Mouse (Mus musculus) ES-E14 (cell line): ENCODE measurements around the gene Unc13b. TPM values are rescaled to one million over a fixed set of nuclear protein-coding genes. Genes with fewer than 3 reads are reported as not detected.
"Not testable (repeated sequence)": the region's sequence is repeated elsewhere in the genome, so short reads cannot be mapped to it uniquely, and the experiment has no call there.

Source experiments
- DNase-seq: peaks from one replicate; pipeline ENCODE4 v3.0.0-alpha.2; 2013; ENCODE audit warnings: low read depth, low spot score
- H3K27ac ChIP-seq: 2 replicates; pipeline ENCODE4 v1.5.1; 2012; ENCODE audit warnings: low read depth, mild to moderate bottlenecking, low read length, moderate library complexity, mixed read lengths; ENCODE audit not compliant: poor library complexity, insufficient read depth, severe bottlenecking
- H3K36me3 ChIP-seq: 2 replicates; pipeline ENCODE4 v1.6.1; 2012; ENCODE audit warnings: mild to moderate bottlenecking, low read length, moderate library complexity, mixed read lengths; ENCODE audit not compliant: control insufficient read depth, poor library complexity, insufficient read depth, severe bottlenecking
- H3K4me1 ChIP-seq, 2 experiments: fragments of 150-350 bp in 1 of 2; sonication (generic) in 1 of 2; 2 replicates each; pipeline ENCODE4 v1.6.1; 2012; ENCODE audit warnings: low read length in 2 of 2, mild to moderate bottlenecking in 1 of 2, mixed read lengths in 1 of 2; ENCODE audit not compliant: control insufficient read depth in 2 of 2, insufficient read depth in 2 of 2, poor library complexity in 1 of 2
- H3K4me3 ChIP-seq, 2 experiments: fragments of 150-350 bp in 1 of 2; sonication (generic) in 1 of 2; 2 replicates each; pipeline ENCODE4 v1.5.1; 2012; ENCODE audit warnings: low read length in 2 of 2, low read depth in 1 of 2, mild to moderate bottlenecking in 1 of 2, mixed read lengths in 1 of 2; ENCODE audit not compliant: insufficient read depth in 1 of 2, poor library complexity in 1 of 2, severe bottlenecking in 1 of 2
- H3K9ac ChIP-seq: 2 replicates; pipeline ENCODE4 v1.6.1; 2012; ENCODE audit warnings: low read depth, mild to moderate bottlenecking, low read length, mixed read lengths; ENCODE audit not compliant: poor library complexity, insufficient read depth, severe bottlenecking
- H3K9me3 ChIP-seq: fragments of 150-350 bp; sonication (generic); 2 replicates; pipeline ENCODE4 v1.6.1; 2012; ENCODE audit warnings: low read depth, mild to moderate bottlenecking, low read length; ENCODE audit not compliant: control insufficient read depth, insufficient read depth
- CHD2 ChIP-seq: IDR thresholded peaks from 2 replicates; pipeline ENCODE4 v1.6.1; 2014; ENCODE audit warnings: mild to moderate bottlenecking, low read depth, low read length, inconsistent platforms
- HCFC1 ChIP-seq: IDR thresholded peaks from 2 replicates; pipeline ENCODE4 v1.6.1; 2012; ENCODE audit warnings: low read length, inconsistent platforms, borderline replicate concordance; ENCODE audit not compliant: insufficient read depth
- MAFK ChIP-seq: IDR thresholded peaks from 2 replicates; pipeline ENCODE4 v1.6.1; 2014; ENCODE audit warnings: mild to moderate bottlenecking, low read depth, low read length, inconsistent platforms; ENCODE audit not compliant: insufficient read depth
- ZC3H11A ChIP-seq: IDR thresholded peaks from 2 replicates; pipeline ENCODE4 v1.6.1; 2012; ENCODE audit warnings: low read depth, mild to moderate bottlenecking, inconsistent platforms, low read length, borderline replicate concordance
- ZNF384 ChIP-seq: IDR thresholded peaks from 2 replicates; pipeline ENCODE4 v1.6.1; 2012; ENCODE audit warnings: low read depth, low read length, inconsistent platforms
- in situ Hi-C, 2 experiments: fragments of 600-800 bp; cut with MboI; formaldehyde crosslinking; loops; one replicate each; pipeline ENCODE4 v1.15.1; 2025; ENCODE audit warnings: low sequenced_read_pairs in 2 of 2, inconsistent platforms in 1 of 2; ENCODE audit not compliant: unreplicated experiment in 2 of 2
- total RNA-seq: library from RNA; depleted of rRNA; stranded (reverse); fragments of 300-350 nt; gene quantifications from 2 replicates; pipeline ENCODE4 v1.2.3, GENCODE M21; 2012

Unc13b gene
- total RNA-seq, 1 experiment: 13.3 TPM

DNA sequence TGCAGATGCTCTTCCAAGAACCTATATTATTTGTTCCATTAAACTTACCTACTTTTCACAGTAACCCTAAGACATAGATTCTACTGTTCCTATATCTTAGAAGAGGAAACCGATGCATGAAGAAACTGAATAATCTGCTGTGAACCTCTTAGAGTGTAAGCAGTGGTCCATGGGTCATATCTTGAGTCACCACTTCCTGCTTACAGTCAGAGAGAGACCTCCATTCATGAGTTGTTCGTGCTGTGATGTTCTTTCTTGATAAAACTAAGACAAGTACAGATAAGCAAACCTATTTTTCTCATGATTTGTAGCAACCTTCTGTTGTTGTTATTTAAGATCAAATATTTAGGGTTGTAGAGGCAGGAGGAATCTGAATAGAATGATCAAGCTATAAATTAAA lies 57.5 kb downstream of the Unc13b start:
- no peak for TF ChIP-seq ZNF384
- no peak for TF ChIP-seq ZC3H11A
- TF ChIP-seq HCFC1: no peak
- TF ChIP-seq CHD2: no peak
- TF ChIP-seq MAFK: no peak
- no peak overlapping the region for H3K9ac ChIP-seq
- no peak overlapping the region for H3K27ac ChIP-seq
- H3K4me3 ChIP-seq: no peak overlapping the region
- H3K4me1 ChIP-seq: no peaks in the 10 kb centered on the region
- H3K36me3 ChIP-seq: no peaks in the 10 kb centered on the region
- in situ Hi-C loops: no loop called here
- H3K9me3 ChIP-seq: no peaks in the 10 kb centered on the region
- DNase-seq: no peak

DNA sequence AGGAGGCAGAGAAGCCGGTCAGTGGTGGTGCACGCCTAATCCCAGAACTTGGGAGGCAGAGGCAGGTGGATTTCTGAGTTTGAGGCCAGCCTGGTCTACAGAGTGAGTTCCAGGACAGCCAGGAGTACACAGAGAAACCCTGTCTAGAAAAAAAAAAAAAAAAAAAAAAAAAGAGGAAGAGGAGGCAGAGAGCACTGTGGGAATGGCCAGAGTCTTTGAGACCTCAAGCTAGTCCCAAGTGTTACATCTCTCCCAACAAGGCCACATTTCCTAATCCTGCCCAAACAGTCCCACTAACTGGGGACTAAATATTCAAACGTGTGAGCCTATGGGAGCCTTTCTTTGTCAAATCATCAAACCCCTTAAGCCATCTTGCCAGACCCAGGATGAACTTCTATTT lies 71.0 kb downstream of the Unc13b start:
- Histone ChIP-seq H3K4me3 (no peak overlapping the region), H3K4me1 (no peaks in the 10 kb centered on the region), H3K9ac (no peak overlapping the region), H3K27ac (no peak overlapping the region), H3K9me3 (no peaks in the 10 kb centered on the region), H3K36me3 (no peaks in the 10 kb centered on the region)
- TF ChIP-seq MAFK: no peak
- TF ChIP-seq ZNF384: no peak
- DNase-seq: no peak
- in situ Hi-C loops: no loop called here

DNA sequence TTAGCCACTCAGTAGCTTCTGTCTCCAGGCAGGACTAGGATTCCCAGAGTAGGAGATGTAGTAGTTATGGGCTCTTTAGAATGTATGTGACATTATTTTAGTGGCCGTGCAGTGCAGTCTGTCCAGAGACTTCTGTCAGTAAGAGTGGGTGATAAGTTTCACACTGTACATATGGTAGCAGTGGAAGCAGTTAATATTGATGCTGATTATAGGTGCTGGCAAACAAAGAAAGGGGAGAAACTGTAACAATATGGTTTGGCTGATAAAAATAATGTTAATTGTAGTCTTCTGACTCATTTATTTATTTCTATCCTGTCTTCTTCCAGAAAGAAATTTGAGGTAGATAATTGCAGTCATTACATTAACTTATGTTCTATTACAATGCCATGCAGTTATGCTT lies 83.9 kb downstream of the Unc13b start:
- in situ Hi-C loops: no loop called here
- no peaks in the 10 kb centered on the region for H3K9me3 ChIP-seq
- TF ChIP-seq MAFK (no peak), ZNF384 (no peak), CHD2 (no peak), HCFC1 (no peak), ZC3H11A (no peak)

DNA sequence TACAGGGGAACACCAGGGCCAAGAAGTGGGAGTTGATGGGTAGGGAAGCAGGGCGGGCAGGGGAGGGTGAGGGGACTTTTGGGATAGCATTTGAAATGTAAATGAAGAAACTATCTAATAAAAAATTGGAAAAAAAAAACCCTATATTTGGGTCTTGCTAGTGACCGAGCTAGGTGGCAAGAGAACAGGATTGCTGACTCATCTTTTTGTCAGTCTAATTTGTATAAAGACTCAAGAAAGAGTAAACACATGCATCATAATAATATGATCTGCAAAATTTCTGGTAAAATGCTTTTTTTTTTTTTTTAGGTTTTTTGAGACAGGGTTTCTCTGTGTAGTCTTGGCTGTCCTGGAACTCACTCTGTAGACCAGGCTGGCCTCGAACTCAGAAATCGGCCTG lies 93.7 kb downstream of the Unc13b start:
- H3K4me1 ChIP-seq, in situ Hi-C loops, H3K9me3 ChIP-seq, H3K9ac ChIP-seq, H3K36me3 ChIP-seq, DNase-seq, H3K27ac ChIP-seq, H3K4me3 ChIP-seq: not testable (repeated sequence)
- peak; percentile 82 for TF ChIP-seq MAFK

More for the DNA sequence above, 83.9 kb downstream of the Unc13b start:
- H3K4me3 ChIP-seq: no peak overlapping the region
- H3K4me1 ChIP-seq: peaks cover 0 to 5% of the 10 kb centered on the region in 2 experiments; a peak in 2 of 4 replicates
- no peak overlapping the region for H3K27ac ChIP-seq
- DNase-seq: no peak
- no peaks in the 10 kb centered on the region for H3K36me3 ChIP-seq
- H3K9ac ChIP-seq: no peak overlapping the region

DNA sequence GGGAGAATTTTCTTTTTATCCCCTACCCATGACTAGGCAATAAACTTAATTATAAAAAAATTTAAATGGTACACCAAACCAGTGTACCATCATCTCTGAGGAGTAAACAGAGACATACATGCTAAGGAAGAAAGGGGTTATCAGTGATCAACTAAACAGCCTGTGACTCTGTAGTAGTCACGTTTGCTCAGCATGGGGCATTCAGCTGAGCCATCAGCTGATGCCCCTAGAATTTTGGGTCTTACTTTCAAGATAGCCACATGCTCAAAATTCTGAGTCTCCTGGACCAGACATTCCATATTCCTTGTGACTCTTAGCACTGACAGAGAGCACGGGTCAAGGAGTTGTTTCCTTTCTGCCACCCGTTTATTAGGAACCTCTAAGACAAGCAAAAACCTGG lies 101.3 kb downstream of the Unc13b start:
- DNase-seq: no peak
- Histone ChIP-seq H3K36me3 (no peaks in the 10 kb centered on the region), H3K9me3 (no peaks in the 10 kb centered on the region), H3K4me3 (no peak overlapping the region), H3K4me1 (no peaks in the 10 kb centered on the region), H3K9ac (no peak overlapping the region), H3K27ac (no peak overlapping the region)
- TF ChIP-seq MAFK (no peak), CHD2 (no peak)
- in situ Hi-C loops: no loop called here
